Mouse (Mus musculus): ENCODE data around the gene D16Ertd472e. TPM values are rescaled to one million over a fixed set of nuclear protein-coding genes. Genes with fewer than 3 reads are reported as not detected.
A peak's percentile ranks its signal among the peaks of the same experiment; 100 is the strongest.

Gene D16Ertd472e
- polyA plus RNA-seq (2012; rRNA removed): 9.4 and 10.9 TPM in 2 replicates
- 17.8 and 21.7 TPM in 2 replicates for polyA plus RNA-seq (2014; fragmentation: Nextera tagmentation; extraction: Ambion mirVana)

DNA sequence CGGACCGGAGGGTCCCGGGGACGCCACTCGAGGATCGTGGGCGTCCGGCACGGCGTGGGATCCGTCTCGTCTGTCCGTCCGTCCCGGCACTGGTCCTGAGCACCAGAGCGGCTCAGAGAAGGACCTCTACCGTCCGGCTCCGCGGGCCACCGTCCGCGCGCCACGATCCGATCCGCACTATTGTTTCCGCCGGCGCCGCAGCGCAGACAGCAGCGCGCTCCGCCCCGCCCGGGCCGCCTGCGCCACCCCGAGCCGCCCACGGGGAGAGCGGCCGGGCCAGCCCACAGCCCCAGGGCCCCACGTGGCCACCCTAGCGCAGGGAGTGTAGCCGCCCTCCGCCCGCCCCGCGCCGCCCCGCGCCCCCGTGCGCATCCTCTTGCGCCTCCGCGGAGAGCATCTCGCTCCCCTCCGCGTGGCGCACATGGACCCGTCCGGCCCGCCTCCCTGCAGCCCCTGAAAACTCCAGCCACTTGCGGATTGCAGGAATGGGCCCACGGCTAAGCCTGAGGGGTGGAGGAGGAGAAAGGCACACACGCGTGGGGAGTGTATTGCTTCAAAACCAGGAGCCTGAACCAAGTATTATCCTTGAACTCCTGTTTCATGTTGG is at the start of gene D16Ertd472e:
Gene D16Ertd472e (minus strand): TSS at position 231 of the 607 bp plus-strand sequence.
- H3K27me3 ChIP-seq (ENCODE audit: control insufficient read depth, insufficient read depth, low read length): no peaks in the 10 kb centered on the region
- no peaks in the 10 kb centered on the region for H3K9me3 ChIP-seq (ENCODE audit: control insufficient read depth, low read length)
- H3K4me2 ChIP-seq (replicated peaks; ENCODE audit: low read depth, low read length, severe bottlenecking): peak within 1 kb of the TSS; percentile 55
- ATAC-seq (ENCODE audit: low FRiP score, low read depth) (peak; percentile 95), DNase-seq (ENCODE audit: low spot score) (peak; percentile 90)
- peak within 1 kb of the TSS; percentile 79 for H3K4me3 ChIP-seq (replicated peaks; ENCODE audit: low read length)
- peaks cover 16% of the 10 kb centered on the region for H3K4me1 ChIP-seq (ENCODE audit: control insufficient read depth, insufficient read depth, low read length)
- no peaks in the 10 kb centered on the region for H3K36me3 ChIP-seq (ENCODE audit: control insufficient read depth, insufficient read depth, low read length)
- peak; percentile 74; the same call in 1 of the 2 replicates for TF ChIP-seq POLR2A (IDR thresholded peaks at IDR 0.05; ENCODE audit: borderline replicate concordance, extremely low read depth, insufficient read depth, insufficient read length)
- WGBS: under 1% methylated on average over 47 of the region's 70 CpGs
- peak within 1 kb of the TSS; percentile 77 for H3K9ac ChIP-seq (ENCODE audit: low read depth, low read length, severe bottlenecking)
- H3K27ac ChIP-seq (replicated peaks; ENCODE audit: low read depth, low read length): peak within 1 kb of the TSS; percentile 92

GRCm38 (mm10) chr16:78622755-78623154 is 46.2 kb upstream of the D16Ertd472e start:
- H3K9me3 ChIP-seq (ENCODE audit: control insufficient read depth, low read length): no peaks in the 10 kb centered on the region
- 71% methylated on average over 5 of the region's 5 CpGs for WGBS
- no peak overlapping the region for H3K4me2 ChIP-seq (replicated peaks; ENCODE audit: low read depth, low read length, severe bottlenecking)
- ATAC-seq (ENCODE audit: low FRiP score, low read depth): no peak
- no peaks in the 10 kb centered on the region for H3K27me3 ChIP-seq (ENCODE audit: control insufficient read depth, insufficient read depth, low read length)
- H3K9ac ChIP-seq (ENCODE audit: low read depth, low read length, severe bottlenecking): no peak overlapping the region
- H3K36me3 ChIP-seq (ENCODE audit: control insufficient read depth, insufficient read depth, low read length): no peaks in the 10 kb centered on the region
- H3K4me1 ChIP-seq (ENCODE audit: control insufficient read depth, insufficient read depth, low read length): no peaks in the 10 kb centered on the region
- no peak overlapping the region for H3K4me3 ChIP-seq (replicated peaks; ENCODE audit: low read length)
- DNase-seq (ENCODE audit: low spot score): no peak
- no peak for TF ChIP-seq POLR2A (IDR thresholded peaks at IDR 0.05; ENCODE audit: borderline replicate concordance, extremely low read depth, insufficient read depth, insufficient read length)
- no peak overlapping the region for H3K27ac ChIP-seq (replicated peaks; ENCODE audit: low read depth, low read length)

GRCm38 (mm10) chr16:78619386-78619785 is 42.9 kb upstream of the D16Ertd472e start:
- Histone ChIP-seq H3K4me1 (ENCODE audit: control insufficient read depth, insufficient read depth, low read length) (no peaks in the 10 kb centered on the region), H3K4me2 (replicated peaks; ENCODE audit: low read depth, low read length, severe bottlenecking) (no peak overlapping the region), H3K4me3 (replicated peaks; ENCODE audit: low read length) (no peak overlapping the region), H3K9me3 (ENCODE audit: control insufficient read depth, low read length) (no peaks in the 10 kb centered on the region), H3K27me3 (ENCODE audit: control insufficient read depth, insufficient read depth, low read length) (no peaks in the 10 kb centered on the region), H3K9ac (ENCODE audit: low read depth, low read length, severe bottlenecking) (no peak overlapping the region), H3K36me3 (ENCODE audit: control insufficient read depth, insufficient read depth, low read length) (no peaks in the 10 kb centered on the region), H3K27ac (replicated peaks; ENCODE audit: low read depth, low read length) (no peak overlapping the region)
- DNase-seq (ENCODE audit: low spot score) (no peak), ATAC-seq (ENCODE audit: low FRiP score, low read depth) (no peak)
- WGBS: 83% methylated on average over 5 of the region's 5 CpGs
- no peak for TF ChIP-seq POLR2A (IDR thresholded peaks at IDR 0.05; ENCODE audit: borderline replicate concordance, extremely low read depth, insufficient read depth, insufficient read length)

DNA sequence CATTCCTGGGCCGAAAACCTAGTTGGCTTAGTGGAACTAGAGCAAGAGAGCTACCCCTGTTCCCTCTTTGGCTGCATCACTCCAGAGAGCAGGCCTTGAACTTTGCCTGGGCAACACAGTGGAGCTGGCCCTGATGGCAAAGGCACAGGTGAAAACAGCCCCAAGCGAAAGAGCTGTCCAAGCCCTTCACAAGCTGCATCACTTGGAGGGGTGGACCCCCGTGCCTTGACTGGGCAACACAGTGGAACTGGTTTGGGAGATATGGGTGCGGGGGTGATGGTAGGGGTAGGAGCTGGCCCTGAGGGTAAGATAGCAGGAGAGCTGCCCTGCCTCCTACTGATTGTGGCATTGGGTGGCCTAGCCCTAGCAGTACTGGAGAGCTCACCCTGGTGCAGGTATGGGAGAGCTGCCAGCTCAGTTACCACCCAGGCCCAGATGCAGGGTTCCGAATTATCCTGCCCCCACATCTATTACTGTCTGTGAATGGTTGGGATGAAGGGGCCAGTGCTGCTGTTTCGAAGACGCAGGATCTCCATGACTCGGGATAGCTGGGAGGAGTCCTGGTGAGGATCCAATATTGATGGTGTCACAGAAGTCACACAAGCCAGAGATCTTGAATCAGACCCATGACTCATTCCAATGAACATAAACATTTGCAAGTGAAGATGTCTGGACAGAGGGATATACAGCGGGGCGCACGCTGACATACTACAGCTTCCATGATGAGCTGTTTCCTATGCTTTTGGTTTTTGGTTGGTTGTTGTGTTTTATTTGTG is 41.4 kb upstream of the D16Ertd472e start:
- ATAC-seq (ENCODE audit: low FRiP score, low read depth) (no peak), DNase-seq (ENCODE audit: low spot score) (no peak)
- Histone ChIP-seq H3K27me3 (ENCODE audit: control insufficient read depth, insufficient read depth, low read length) (no peaks in the 10 kb centered on the region), H3K36me3 (ENCODE audit: control insufficient read depth, insufficient read depth, low read length) (no peaks in the 10 kb centered on the region), H3K4me3 (replicated peaks; ENCODE audit: low read length) (no peak overlapping the region), H3K9ac (ENCODE audit: low read depth, low read length, severe bottlenecking) (no peak overlapping the region), H3K4me1 (ENCODE audit: control insufficient read depth, insufficient read depth, low read length) (no peaks in the 10 kb centered on the region), H3K9me3 (ENCODE audit: control insufficient read depth, low read length) (no peaks in the 10 kb centered on the region), H3K4me2 (replicated peaks; ENCODE audit: low read depth, low read length, severe bottlenecking) (no peak overlapping the region), H3K27ac (replicated peaks; ENCODE audit: low read depth, low read length) (no peak overlapping the region)
- 92% methylated on average over 11 of the region's 11 CpGs for WGBS
- no peak for TF ChIP-seq POLR2A (IDR thresholded peaks at IDR 0.05; ENCODE audit: borderline replicate concordance, extremely low read depth, insufficient read depth, insufficient read length)

DNA sequence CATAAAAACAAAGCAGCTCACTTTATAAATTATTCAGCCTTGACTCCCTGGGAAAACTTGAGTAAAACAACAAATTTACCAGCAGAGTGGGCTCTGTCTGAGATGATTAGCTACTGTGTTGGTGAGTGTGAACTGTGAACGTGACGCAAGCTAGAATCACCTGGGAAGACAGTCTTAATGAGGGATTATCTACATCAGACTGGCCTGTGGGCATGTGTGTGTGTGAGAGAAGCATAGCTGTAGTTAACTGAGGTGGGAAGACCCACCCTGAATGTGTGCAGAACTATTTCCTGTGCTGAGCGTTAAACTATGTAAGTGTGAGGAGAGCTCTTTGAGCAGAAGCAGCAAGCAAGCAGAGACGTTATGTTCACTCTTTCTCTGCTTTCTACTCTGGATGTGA is 29.7 kb upstream of the D16Ertd472e start:
- H3K27ac ChIP-seq (replicated peaks; ENCODE audit: low read depth, low read length): no peak overlapping the region
- H3K27me3 ChIP-seq (ENCODE audit: control insufficient read depth, insufficient read depth, low read length): no peaks in the 10 kb centered on the region
- no peak for ATAC-seq (ENCODE audit: low FRiP score, low read depth)
- H3K4me1 ChIP-seq (ENCODE audit: control insufficient read depth, insufficient read depth, low read length): no peaks in the 10 kb centered on the region
- H3K36me3 ChIP-seq (ENCODE audit: control insufficient read depth, insufficient read depth, low read length): no peaks in the 10 kb centered on the region
- WGBS: 14% methylated on average over 4 of the region's 4 CpGs
- no peak overlapping the region for H3K4me3 ChIP-seq (replicated peaks; ENCODE audit: low read length)
- no peaks in the 10 kb centered on the region; the same call in 1 of the 2 replicates for H3K9me3 ChIP-seq (ENCODE audit: control insufficient read depth, low read length)
- TF ChIP-seq POLR2A (IDR thresholded peaks at IDR 0.05; ENCODE audit: borderline replicate concordance, extremely low read depth, insufficient read depth, insufficient read length): no peak
- H3K9ac ChIP-seq (ENCODE audit: low read depth, low read length, severe bottlenecking): no peak overlapping the region
- no peak for DNase-seq (ENCODE audit: low spot score)
- H3K4me2 ChIP-seq (replicated peaks; ENCODE audit: low read depth, low read length, severe bottlenecking): no peak overlapping the region

All from limb, embryonic 14.5 days (tissue).